Mouse (Mus musculus): ENCODE measurements at regions not wholly inside any gene's neighbourhood (a gene's known extent, or its start where the extent isn't known, plus 50 kb on each side); places are given as distances from the start of the nearest gene placed in this dataset.

DNA sequence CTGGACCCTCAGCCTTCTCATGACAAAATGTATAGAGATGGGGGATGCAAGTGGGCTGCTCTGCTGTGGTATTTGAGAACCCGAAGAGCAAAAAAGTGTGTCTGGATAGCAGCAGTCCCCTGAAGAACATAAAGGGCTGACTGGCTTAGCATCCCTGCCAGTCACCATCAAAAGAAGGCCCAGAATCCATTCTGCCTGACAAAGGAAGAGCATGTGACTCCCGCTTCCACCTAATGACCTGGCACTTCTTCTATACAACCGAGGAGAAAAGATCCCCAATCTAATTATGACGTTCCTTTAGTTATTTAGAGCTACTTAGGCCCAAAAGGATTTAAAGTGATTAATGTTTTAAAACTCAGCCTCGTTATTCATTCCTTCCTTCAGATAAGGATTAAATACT is 559.0 kb downstream of the Pdcd6ip start:
- no peaks in the 10 kb centered on the region; the same call in 1 of the 2 replicates for H3K9me3 ChIP-seq (ENCODE audit: low read length)
- 0 out of 2 replicates have a peak, but pooled peaks cover 4% of the 10 kb centered on the region for H3K4me1 ChIP-seq (replicated peaks; ENCODE audit: low read depth, low read length)

DNA sequence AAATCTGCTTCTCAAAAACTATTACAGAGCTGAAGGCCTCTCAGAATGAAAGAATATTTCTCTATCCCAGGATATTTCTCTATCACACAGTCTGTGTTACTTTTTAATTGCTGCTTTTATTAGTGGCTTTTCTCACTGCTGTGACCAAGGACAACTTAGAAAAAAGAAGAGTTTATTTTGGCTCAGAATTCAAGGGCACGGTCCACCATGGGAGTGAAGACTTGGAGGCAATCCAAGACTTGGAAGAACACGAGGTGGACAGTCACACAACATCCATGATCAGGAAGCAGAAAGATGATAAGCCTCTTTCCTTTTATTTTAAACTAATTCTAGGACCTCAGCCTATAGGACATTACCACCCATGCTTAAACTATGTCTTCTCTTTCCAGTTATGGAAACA is 561.5 kb downstream of the Pdcd6ip start:
- no peak for TF ChIP-seq CTCF (conservative IDR thresholded peaks at IDR 0.05; ENCODE audit: low read length)
- no peak for TF ChIP-seq POU5F1 (IDR thresholded peaks at IDR 0.05; ENCODE audit: borderline replicate concordance, low read length)
- no peak for TF ChIP-seq NANOG (IDR thresholded peaks at IDR 0.05; ENCODE audit: borderline replicate concordance, low read length)
- H3K27me3 ChIP-seq (ENCODE audit: insufficient read depth, low read length), result no peaks in the 10 kb centered on the region
- no peak overlapping the region for H3K4me3 ChIP-seq (replicated peaks; ENCODE audit: low read length)
- no peaks in the 10 kb centered on the region for H3K36me3 ChIP-seq (ENCODE audit: insufficient read depth, low read length)
- H3K4me1 ChIP-seq (replicated peaks; ENCODE audit: low read depth, low read length), result 0 out of 2 replicates have a peak, but pooled peaks cover 4% of the 10 kb centered on the region
- H3K9me3 ChIP-seq (ENCODE audit: low read length), result no peaks in the 10 kb centered on the region; the same call in 1 of the 2 replicates

More for the DNA sequence above, 559.0 kb downstream of the Pdcd6ip start:
- H3K4me3 ChIP-seq (replicated peaks; ENCODE audit: low read length), result no peak overlapping the region
- no peaks in the 10 kb centered on the region for H3K36me3 ChIP-seq (ENCODE audit: insufficient read depth, low read length)
- TF ChIP-seq CTCF (conservative IDR thresholded peaks at IDR 0.05; ENCODE audit: low read length) (no peak), POU5F1 (IDR thresholded peaks at IDR 0.05; ENCODE audit: borderline replicate concordance, low read length) (no peak), NANOG (IDR thresholded peaks at IDR 0.05; ENCODE audit: borderline replicate concordance, low read length) (no peak)
- H3K27me3 ChIP-seq (ENCODE audit: insufficient read depth, low read length), result no peaks in the 10 kb centered on the region

DNA sequence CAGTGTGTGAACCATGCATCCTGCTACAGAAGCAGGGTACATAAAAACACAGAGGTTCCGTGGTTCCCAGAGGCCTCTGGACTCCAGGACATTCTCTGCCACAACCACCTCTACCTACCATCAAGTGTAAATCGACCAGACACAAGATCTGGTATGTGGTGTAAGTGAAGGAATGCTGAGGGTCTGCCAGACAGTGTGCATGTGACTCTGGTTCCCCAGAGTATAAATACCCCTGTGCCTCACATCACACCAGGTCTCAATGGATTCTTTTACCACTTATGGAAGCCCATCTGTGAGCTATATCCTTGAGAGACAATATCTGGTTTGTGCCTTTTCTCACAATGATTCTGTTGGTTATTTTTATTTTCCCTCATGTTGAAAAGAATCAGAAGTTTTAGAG is 563.0 kb downstream of the Pdcd6ip start:
- 0 out of 2 replicates have a peak, but pooled peaks cover 4% of the 10 kb centered on the region for H3K4me1 ChIP-seq (replicated peaks; ENCODE audit: low read depth, low read length)
- H3K36me3 ChIP-seq (ENCODE audit: insufficient read depth, low read length), result no peaks in the 10 kb centered on the region
- no peak for TF ChIP-seq POU5F1 (IDR thresholded peaks at IDR 0.05; ENCODE audit: borderline replicate concordance, low read length)
- TF ChIP-seq CTCF (conservative IDR thresholded peaks at IDR 0.05; ENCODE audit: low read length), result no peak
- no peak for TF ChIP-seq NANOG (IDR thresholded peaks at IDR 0.05; ENCODE audit: borderline replicate concordance, low read length)
- H3K27me3 ChIP-seq (ENCODE audit: insufficient read depth, low read length), result no peaks in the 10 kb centered on the region
- H3K9me3 ChIP-seq (ENCODE audit: low read length), result no peaks in the 10 kb centered on the region; the same call in 1 of the 2 replicates
- no peak overlapping the region for H3K4me3 ChIP-seq (replicated peaks; ENCODE audit: low read length)

DNA sequence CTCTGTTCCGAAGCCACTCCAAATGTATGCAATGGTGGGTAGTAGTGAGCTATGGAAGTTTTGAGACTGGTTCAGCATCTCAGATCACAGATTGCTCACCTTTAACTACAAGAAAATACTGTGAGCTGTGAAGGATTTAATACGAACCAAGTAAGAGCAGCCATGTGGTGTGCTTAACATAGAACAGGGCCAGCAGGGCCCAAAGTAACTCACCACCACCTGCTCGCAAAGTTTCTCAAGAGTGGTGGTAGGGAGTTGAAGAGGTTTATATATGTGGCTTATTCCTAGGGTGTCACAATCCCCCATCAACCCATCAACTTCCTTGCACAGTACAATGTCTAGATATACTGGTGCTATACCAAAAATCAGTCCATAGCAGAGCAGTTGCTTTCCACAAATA is 573.4 kb downstream of the Pdcd6ip start:
- H3K36me3 ChIP-seq (ENCODE audit: insufficient read depth, low read length), result no peaks in the 10 kb centered on the region
- no peaks in the 10 kb centered on the region for H3K9me3 ChIP-seq (ENCODE audit: low read length)
- TF ChIP-seq POU5F1 (IDR thresholded peaks at IDR 0.05; ENCODE audit: borderline replicate concordance, low read length) (no peak), CTCF (conservative IDR thresholded peaks at IDR 0.05; ENCODE audit: low read length) (no peak), NANOG (IDR thresholded peaks at IDR 0.05; ENCODE audit: borderline replicate concordance, low read length) (no peak)
- no peaks in the 10 kb centered on the region for H3K27me3 ChIP-seq (ENCODE audit: insufficient read depth, low read length)
- H3K4me1 ChIP-seq (replicated peaks; ENCODE audit: low read depth, low read length), result no peaks in the 10 kb centered on the region
- no peak overlapping the region for H3K4me3 ChIP-seq (replicated peaks; ENCODE audit: low read length)

DNA sequence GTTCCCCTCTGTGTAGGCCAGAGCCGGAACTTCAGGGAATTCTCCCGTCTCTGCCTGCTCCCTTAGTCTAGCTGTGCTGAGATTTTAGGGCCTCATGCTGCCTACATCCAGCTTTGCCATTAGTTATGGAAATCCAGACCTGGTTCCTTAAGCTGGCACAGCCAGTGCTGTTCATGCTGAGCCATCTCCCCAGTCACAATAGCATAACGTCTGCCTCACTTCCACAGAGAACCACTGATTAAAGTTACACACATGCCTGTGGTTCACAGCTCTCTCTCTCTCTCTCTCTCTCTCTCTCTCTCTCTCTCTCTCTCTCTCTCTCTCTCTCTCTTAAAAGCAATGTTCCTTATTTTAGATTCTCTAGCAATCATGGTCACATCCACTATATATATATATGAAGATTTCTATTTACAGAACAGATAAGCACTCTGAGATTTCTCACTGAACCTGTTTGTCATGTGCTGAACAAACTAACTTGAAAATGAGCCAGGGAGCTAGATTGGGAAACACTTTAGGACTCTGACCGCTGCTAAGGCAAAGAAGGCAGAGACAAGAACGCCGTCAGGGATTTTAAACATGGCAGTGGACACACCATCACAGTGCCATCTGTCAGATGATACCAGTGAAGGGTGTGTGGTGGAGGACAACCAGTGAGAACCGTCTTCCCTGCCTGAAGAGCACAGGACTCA is 584.9 kb downstream of the Pdcd6ip start:
- Histone ChIP-seq H3K36me3 (ENCODE audit: insufficient read depth, low read length) (no peaks in the 10 kb centered on the region), H3K27me3 (ENCODE audit: insufficient read depth, low read length) (no peaks in the 10 kb centered on the region), H3K4me3 (replicated peaks; ENCODE audit: low read length) (no peak overlapping the region), H3K9me3 (ENCODE audit: low read length) (no peaks in the 10 kb centered on the region), H3K4me1 (replicated peaks; ENCODE audit: low read depth, low read length) (no peaks in the 10 kb centered on the region)
- no peak for TF ChIP-seq CTCF (conservative IDR thresholded peaks at IDR 0.05; ENCODE audit: low read length)
- no peak for TF ChIP-seq NANOG (IDR thresholded peaks at IDR 0.05; ENCODE audit: borderline replicate concordance, low read length)

DNA sequence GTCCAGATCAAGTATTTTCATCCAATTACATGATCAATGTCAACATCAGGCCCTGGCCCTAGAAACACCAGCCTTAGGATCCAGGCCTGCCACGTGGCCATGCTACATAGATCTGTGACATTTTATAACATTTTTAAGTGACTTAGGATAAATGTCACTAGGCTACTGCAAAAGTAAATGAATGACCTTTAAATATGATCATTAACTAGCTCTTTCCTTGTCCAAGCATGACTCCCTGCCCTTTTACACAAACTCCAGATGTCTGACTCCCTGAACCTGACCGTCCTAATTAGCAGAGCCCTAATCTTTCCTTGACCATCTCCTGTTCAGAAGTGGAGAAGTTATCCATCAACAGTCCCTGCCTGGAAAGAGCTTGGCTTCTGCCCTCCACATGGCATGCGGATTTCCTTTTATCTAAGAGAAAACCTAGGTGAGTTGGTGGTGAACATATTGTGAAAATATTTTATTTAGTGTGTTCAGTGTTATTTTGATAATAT is 585.8 kb downstream of the Pdcd6ip start:
- no peaks in the 10 kb centered on the region for H3K4me1 ChIP-seq (replicated peaks; ENCODE audit: low read depth, low read length)
- no peaks in the 10 kb centered on the region for H3K9me3 ChIP-seq (ENCODE audit: low read length)
- TF ChIP-seq CTCF (conservative IDR thresholded peaks at IDR 0.05; ENCODE audit: low read length) (no peak), POU5F1 (IDR thresholded peaks at IDR 0.05; ENCODE audit: borderline replicate concordance, low read length) (no peak), NANOG (IDR thresholded peaks at IDR 0.05; ENCODE audit: borderline replicate concordance, low read length) (no peak)
- no peaks in the 10 kb centered on the region for H3K27me3 ChIP-seq (ENCODE audit: insufficient read depth, low read length)
- H3K36me3 ChIP-seq (ENCODE audit: insufficient read depth, low read length), result no peaks in the 10 kb centered on the region
- H3K4me3 ChIP-seq (replicated peaks; ENCODE audit: low read length), result no peak overlapping the region

DNA sequence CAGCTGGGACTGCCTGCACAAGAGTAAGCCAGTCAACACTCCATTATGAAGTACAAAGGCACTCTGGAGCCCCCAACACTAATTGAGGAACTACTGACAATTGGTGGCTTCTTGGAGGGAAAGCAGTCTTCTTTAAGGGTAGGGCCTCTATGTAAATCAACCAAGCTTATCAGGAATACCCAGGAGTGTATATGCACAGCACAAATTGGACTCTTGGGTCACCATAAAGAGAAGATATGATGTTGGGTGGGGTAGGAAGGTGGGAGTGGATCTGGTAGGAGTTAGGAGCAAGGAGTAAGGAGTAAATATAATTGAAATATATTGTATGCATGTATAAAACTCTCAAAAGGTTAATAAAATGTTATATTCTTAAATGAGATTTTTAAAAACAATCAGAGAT is 587.7 kb downstream of the Pdcd6ip start:
- Histone ChIP-seq H3K4me3 (replicated peaks; ENCODE audit: low read length) (no peak overlapping the region), H3K36me3 (ENCODE audit: insufficient read depth, low read length) (no peaks in the 10 kb centered on the region), H3K4me1 (replicated peaks; ENCODE audit: low read depth, low read length) (no peaks in the 10 kb centered on the region), H3K27me3 (ENCODE audit: insufficient read depth, low read length) (no peaks in the 10 kb centered on the region), H3K9me3 (ENCODE audit: low read length) (no peaks in the 10 kb centered on the region)
- TF ChIP-seq NANOG (IDR thresholded peaks at IDR 0.05; ENCODE audit: borderline replicate concordance, low read length) (no peak), CTCF (conservative IDR thresholded peaks at IDR 0.05; ENCODE audit: low read length) (no peak), POU5F1 (IDR thresholded peaks at IDR 0.05; ENCODE audit: borderline replicate concordance, low read length) (no peak)

DNA sequence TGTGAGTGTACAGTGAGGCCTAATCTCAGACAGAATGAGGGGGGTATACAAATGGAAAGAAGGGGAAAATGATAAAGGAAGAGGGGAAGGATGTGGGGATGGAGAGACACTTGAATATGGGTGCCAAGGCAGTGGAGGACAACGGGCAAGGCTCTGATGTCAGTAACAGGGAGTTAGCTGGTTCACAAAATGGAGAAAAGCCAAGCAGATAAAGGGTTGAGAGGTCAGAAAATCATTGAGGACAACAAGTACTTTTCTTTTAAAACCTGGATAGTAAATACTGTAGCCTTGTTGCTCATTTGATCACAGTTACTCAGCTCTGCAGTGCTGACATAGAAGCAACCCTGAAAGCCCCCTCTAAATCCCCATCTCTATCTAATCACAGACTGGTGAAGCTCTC is 588.3 kb downstream of the Pdcd6ip start:
- H3K27me3 ChIP-seq (ENCODE audit: insufficient read depth, low read length), result no peaks in the 10 kb centered on the region

More for the DNA sequence above, 588.3 kb downstream of the Pdcd6ip start:
- Histone ChIP-seq H3K36me3 (ENCODE audit: insufficient read depth, low read length) (no peaks in the 10 kb centered on the region), H3K9me3 (ENCODE audit: low read length) (no peaks in the 10 kb centered on the region), H3K4me3 (replicated peaks; ENCODE audit: low read length) (no peak overlapping the region), H3K4me1 (replicated peaks; ENCODE audit: low read depth, low read length) (no peaks in the 10 kb centered on the region)
- TF ChIP-seq CTCF (conservative IDR thresholded peaks at IDR 0.05; ENCODE audit: low read length) (no peak), NANOG (IDR thresholded peaks at IDR 0.05; ENCODE audit: borderline replicate concordance, low read length) (no peak), POU5F1 (IDR thresholded peaks at IDR 0.05; ENCODE audit: borderline replicate concordance, low read length) (no peak)

Data from E14TG2a.4 (cell line).